Comparison of ENCODE assay signal across 26 mouse cellular contexts in genomic region chr1:92306042-92306441, GRCm38 (mm10).
A peak's percentile ranks its signal among the peaks of the same experiment; 100 is the strongest.
DNase-seq lines count a peak whose midpoint lies in the region; ATAC-seq and TF ChIP-seq lines count a peak whose summit lies in the region.
"Had no signal": no experiment of that assay in that cellular context is flagged by ENCODE, and none has a peak within 500 bp of the region (broad histone marks: within the 10 kb centered on the region; RNA-seq: fewer than 3 reads in every experiment).

No protein-coding gene starts in this region.

- 86% methylated on average over 4 of the region's 4 CpGs for WGBS in heart, embryonic 12.5 days

- no peak overlapping the region for H3K4me3 ChIP-seq in heart, embryonic 12.5 days
- no peak overlapping the region for H3K4me3 ChIP-seq in CH12.LX (replicated peaks in 1 of 3; ENCODE audit: low read depth in 2 of 3, low read length in 2 of 3, poor library complexity in 1 of 3)
- H3K4me3 ChIP-seq: embryonic facial prominence, embryonic 13.5 days; embryonic facial prominence, embryonic 15.5 days; erythroblast, embryonic 14.5 days; forebrain, embryonic 10.5 days; forebrain, embryonic 13.5 days; forebrain, embryonic 15.5 days had no signal

- H3K9ac ChIP-seq in heart, embryonic 12.5 days, result no peak overlapping the region
- H3K9ac ChIP-seq in CH12.LX (ENCODE audit: insufficient read depth, low read depth), result no peak overlapping the region
- H3K9ac ChIP-seq: embryonic facial prominence, embryonic 13.5 days; embryonic facial prominence, embryonic 15.5 days; forebrain, embryonic 13.5 days; forebrain, embryonic 15.5 days had no signal

- no peak overlapping the region for H3K27ac ChIP-seq in heart, embryonic 12.5 days (ENCODE audit: poor library complexity, severe bottlenecking)
- no peak overlapping the region for H3K27ac ChIP-seq in CH12.LX (ENCODE audit: insufficient read depth, low read depth)
- H3K27ac ChIP-seq: embryonic facial prominence, embryonic 13.5 days; embryonic facial prominence, embryonic 15.5 days; forebrain, embryonic 10.5 days; forebrain, embryonic 13.5 days; forebrain, embryonic 15.5 days had no signal

- dilution Hi-C loops in CH12.LX (cut with MboI; ENCODE audit: extremely low pct_ligation_motif_present, extremely low pct_unique_long_range_greater_than_20kb, low sequenced_read_pairs), result no loop called here

- no peak for ATAC-seq in heart, embryonic 12.5 days (ENCODE audit: insufficient number of reproducible peaks, low FRiP score)
- peak; percentile 92 for ATAC-seq in common myeloid progenitor, adult 5-6 weeks (replicated peaks; ENCODE audit: low read depth, poor library complexity, severe bottlenecking)
- peak; percentile 88 to 91 for ATAC-seq in hematopoietic stem cell, adult 5-6 weeks (replicated peaks in 1 of 2; ENCODE audit: insufficient read depth in 1 of 2, low FRiP score in 2 of 2, low TSS enrichment in 1 of 2, low read depth in 1 of 2, poor library complexity in 2 of 2, severe bottlenecking in 2 of 2)
- ATAC-seq: activated CD4-positive, CD25-positive, alpha-beta regulatory T cell, adult 4 months; forebrain, embryonic 13.5 days; forebrain, embryonic 15.5 days; Patski had no signal

- no peaks in the 10 kb centered on the region for H3K27me3 ChIP-seq in heart, embryonic 12.5 days (replicated peaks)
- peaks cover 68% of the 10 kb centered on the region for H3K27me3 ChIP-seq in CH12.LX (replicated peaks)
- H3K27me3 ChIP-seq: embryonic facial prominence, embryonic 13.5 days; embryonic facial prominence, embryonic 15.5 days; forebrain, embryonic 13.5 days; forebrain, embryonic 15.5 days had no signal

- H3K79me2 ChIP-seq in CH12.LX (replicated peaks; ENCODE audit: control insufficient read depth, extremely low read depth, insufficient read depth, poor library complexity, severe bottlenecking), result no peaks in the 10 kb centered on the region

- TF ChIP-seq POLR2A in CH12.LX (IDR thresholded peaks at IDR 0.05; ENCODE audit: low read depth, low read length), result no peak

- TF ChIP-seq EP300 in CH12.LX (IDR thresholded peaks at IDR 0.05; ENCODE audit: low read length), result no peak

- no peaks in the 10 kb centered on the region for H3K9me3 ChIP-seq in heart, embryonic 12.5 days (replicated peaks)
- H3K9me3 ChIP-seq in CH12.LX (replicated peaks; ENCODE audit: low read length), result peaks cover 20% of the 10 kb centered on the region
- H3K9me3 ChIP-seq: forebrain, embryonic 10.5 days; forebrain, embryonic 15.5 days; G1E had no signal

- TF ChIP-seq RAD21 in CH12.LX (IDR thresholded peaks at IDR 0.05; ENCODE audit: low read depth, low read length), result no peak

- in situ Hi-C loops in CH12.LX (cut with MboI; ENCODE audit: low pct_ligation_motif_present, low pct_unique_long_range_greater_than_20kb, low sequenced_read_pairs), result no loop called here

- TF ChIP-seq CTCF in CH12.LX (conservative IDR thresholded peaks at IDR 0.05 in 1 of 2, IDR thresholded peaks at IDR 0.05 in 1 of 2; ENCODE audit: low read depth in 2 of 2, low read length in 2 of 2), result no peak

- H3K4me2 ChIP-seq in heart, embryonic 12.5 days, result no peak overlapping the region
- no peak overlapping the region for H3K4me2 ChIP-seq in CH12.LX (ENCODE audit: insufficient read depth, low read depth, poor library complexity, severe bottlenecking)
- H3K4me2 ChIP-seq: embryonic facial prominence, embryonic 13.5 days; embryonic facial prominence, embryonic 15.5 days; forebrain, embryonic 13.5 days; forebrain, embryonic 15.5 days had no signal

- DNase-seq in heart, adult 11 months, result peak; percentile 64
- peak; percentile 6 for DNase-seq in CH12.LX (ENCODE audit: extremely low read depth)
- DNase-seq in layer of hippocampus, adult 8-10 months (ENCODE audit: low spot score in 2 of 2), result no peak
- DNase-seq in urinary bladder, postnatal 25 days (ENCODE audit: low spot score), result no peak
- DNase-seq in urinary bladder, postnatal 14 days (ENCODE audit: low spot score), result no peak
- DNase-seq: adrenal gland, adult 8-10 months; adrenal gland, postnatal 14 days; adrenal gland, postnatal 36 days; cerebellum, adult 11-12 months; cerebellum, adult 2 months; cerebellum, adult 9-10 months; cerebellum, postnatal 10 days; cerebellum, postnatal 25 days; embryo, embryonic 11 days had no signal

- no peaks in the 10 kb centered on the region for H3K36me3 ChIP-seq in heart, embryonic 12.5 days
- no peaks in the 10 kb centered on the region for H3K36me3 ChIP-seq in CH12.LX (replicated peaks in 1 of 2; ENCODE audit: control insufficient read depth in 1 of 2, insufficient read depth in 1 of 2, low read length in 1 of 2)
- H3K36me3 ChIP-seq: embryonic facial prominence, embryonic 13.5 days; embryonic facial prominence, embryonic 15.5 days; forebrain, embryonic 10.5 days; forebrain, embryonic 15.5 days; G1E had no signal

- no peaks in the 10 kb centered on the region for H3K4me1 ChIP-seq in heart, embryonic 12.5 days (replicated peaks)
- peaks cover 0 to 5% of the 10 kb centered on the region in 2 experiments; a peak in 1 of 4 replicates for H3K4me1 ChIP-seq in CH12.LX (ENCODE audit: control insufficient read depth in 1 of 2, insufficient read depth in 2 of 2)
- H3K4me1 ChIP-seq: embryonic facial prominence, embryonic 13.5 days; embryonic facial prominence, embryonic 15.5 days; forebrain, embryonic 10.5 days; forebrain, embryonic 13.5 days; forebrain, embryonic 15.5 days had no signal

TF ChIP-seq in CH12.LX, 34 proteins besides CTCF, POLR2A, EP300 and RAD21:
- TF ChIP-seq CHD2 (IDR thresholded peaks at IDR 0.05; ENCODE audit: low read length), result no peak
- no peak for TF ChIP-seq MAX (IDR thresholded peaks at IDR 0.05; ENCODE audit: low read length)
- no peak for TF ChIP-seq ZC3H11A (IDR thresholded peaks at IDR 0.05; ENCODE audit: low read depth, low read length)
- no peak for TF ChIP-seq JUN (IDR thresholded peaks at IDR 0.05; ENCODE audit: insufficient read depth, low read depth, low read length)
- TF ChIP-seq UBTF (IDR thresholded peaks at IDR 0.05; ENCODE audit: low read depth, low read length), result no peak
- no peak for TF ChIP-seq CHD1 (IDR thresholded peaks at IDR 0.05; ENCODE audit: low read depth, low read length)
- TF ChIP-seq JUND (conservative IDR thresholded peaks at IDR 0.05; ENCODE audit: low read depth, low read length), result no peak
- TF ChIP-seq USF1 (IDR thresholded peaks at IDR 0.05; ENCODE audit: low read depth, low read length), result no peak
- TF ChIP-seq GABPA (IDR thresholded peaks at IDR 0.05; ENCODE audit: insufficient replicate concordance, low read depth, low read length), result no peak
- TF ChIP-seq NRF1 (IDR thresholded peaks at IDR 0.05; ENCODE audit: low read depth, low read length), result no peak
- no peak for TF ChIP-seq USF2 (conservative IDR thresholded peaks at IDR 0.05; ENCODE audit: low read depth, low read length)
- TF ChIP-seq SMC3 (IDR thresholded peaks at IDR 0.05; ENCODE audit: low read depth, low read length), result no peak
- no peak for TF ChIP-seq IRF4 (IDR thresholded peaks at IDR 0.05; ENCODE audit: low read depth, low read length)
- TF ChIP-seq ETS1 (conservative IDR thresholded peaks at IDR 0.05; ENCODE audit: low read depth, low read length), result no peak
- no peak for TF ChIP-seq ELF1 (IDR thresholded peaks at IDR 0.05; ENCODE audit: low read depth, low read length)
- no peak for TF ChIP-seq E2F4 (IDR thresholded peaks at IDR 0.05; ENCODE audit: insufficient replicate concordance, low read depth, low read length)
- TF ChIP-seq ZMIZ1 (IDR thresholded peaks at IDR 0.05; ENCODE audit: low read depth, low read length), result no peak
- no peak for TF ChIP-seq KAT2A (IDR thresholded peaks at IDR 0.05; ENCODE audit: insufficient replicate concordance, low read length)
- TF ChIP-seq TCF12 (IDR thresholded peaks at IDR 0.05; ENCODE audit: low read depth, low read length), result no peak

Comparison
In these comparisons a context has a peak if more than half of its experiments do, and no peak if none do; other contexts are left out.
1. DNase-seq: peak in heart, adult 11 months (single experiment) and CH12.LX (single experiment); none in layer of hippocampus, adult 8-10 months (0 of 2), urinary bladder, postnatal 25 days (single experiment) and urinary bladder, postnatal 14 days (single experiment).